Mouse (Mus musculus): Measurements from ENCODE around the gene Zfp592.

DNA sequence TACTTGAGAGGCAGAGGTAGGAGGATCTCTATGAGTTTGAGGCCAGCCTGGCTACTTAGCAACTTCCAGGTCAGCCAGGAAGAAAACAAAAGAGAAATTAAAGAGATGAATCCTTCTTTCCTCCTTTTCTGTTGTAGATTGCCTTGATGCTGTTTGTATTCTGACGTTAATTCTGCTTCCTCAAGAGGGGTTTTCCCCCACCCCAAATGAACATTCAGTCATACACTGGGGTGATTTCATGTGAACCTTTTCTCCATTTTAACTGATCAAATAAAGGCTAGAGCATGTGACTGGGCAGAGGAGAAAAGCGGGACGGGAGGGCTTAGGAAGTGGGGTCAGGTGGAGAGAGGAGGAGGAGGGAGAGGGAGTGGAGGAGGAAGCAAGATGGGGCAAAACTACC lies 14.8 kb downstream of the Zfp592 start:
- no peak for TF ChIP-seq CTCF (IDR thresholded peaks at IDR 0.05; ENCODE audit: extremely low read depth, insufficient read length, insufficient replicate concordance, low read depth, low read length)
- TF ChIP-seq POLR2A (IDR thresholded peaks at IDR 0.05; ENCODE audit: low read depth, low read length): no peak

Data from small intestine, adult 2 months (tissue).